Mouse (Mus musculus) yolk sac, embryonic 10.5 days (tissue): ENCODE measurements around the gene Axin2.

ENCODE experiments used
- DNase-seq: peaks from one replicate; pipeline ENCODE4 v3.0.0-alpha.2; 2017; ENCODE audit warnings: low spot score

The Axin2 gene

DNA sequence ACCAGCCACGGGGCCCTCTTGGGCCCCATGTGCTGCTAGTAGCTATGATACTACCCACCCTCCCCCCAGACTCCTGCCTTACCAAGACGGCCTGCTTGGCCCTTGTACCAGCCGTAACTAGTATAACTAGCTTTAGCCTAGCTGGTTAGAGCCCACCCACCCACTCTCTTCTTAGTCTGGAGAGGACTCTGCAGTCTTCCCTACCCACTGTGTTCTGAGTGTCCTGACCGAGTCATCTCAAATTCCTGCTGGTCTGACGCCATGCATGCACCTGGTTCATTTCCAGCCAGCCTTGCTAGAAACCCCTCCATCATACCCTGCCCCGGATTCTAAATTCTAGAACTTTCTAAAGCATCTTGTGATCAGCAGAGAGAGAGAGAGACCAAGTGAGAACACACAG, 9.6 kb downstream of the Axin2 start:
- DNase-seq, result no peak

DNA sequence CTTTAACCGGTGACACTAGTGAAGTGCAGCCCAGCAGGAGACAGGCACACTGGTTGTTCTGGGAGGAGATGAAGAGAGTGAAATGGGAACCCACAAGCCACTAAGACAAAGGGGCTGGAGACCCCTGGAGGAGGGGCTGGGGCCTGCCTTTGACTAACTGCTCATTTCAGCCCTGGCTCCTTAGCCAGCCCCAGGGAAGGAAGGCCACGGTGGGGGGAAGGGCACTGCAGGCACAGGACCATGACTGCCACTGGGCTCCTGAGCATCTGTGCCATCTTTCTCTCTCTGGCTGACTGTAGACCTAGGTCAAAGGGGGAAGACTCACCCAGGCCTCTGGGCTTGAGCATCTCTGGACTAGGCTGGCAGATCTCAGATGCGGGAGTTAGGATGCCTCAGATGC, 10.5 kb downstream of the Axin2 start:
- DNase-seq, result no peak

DNA sequence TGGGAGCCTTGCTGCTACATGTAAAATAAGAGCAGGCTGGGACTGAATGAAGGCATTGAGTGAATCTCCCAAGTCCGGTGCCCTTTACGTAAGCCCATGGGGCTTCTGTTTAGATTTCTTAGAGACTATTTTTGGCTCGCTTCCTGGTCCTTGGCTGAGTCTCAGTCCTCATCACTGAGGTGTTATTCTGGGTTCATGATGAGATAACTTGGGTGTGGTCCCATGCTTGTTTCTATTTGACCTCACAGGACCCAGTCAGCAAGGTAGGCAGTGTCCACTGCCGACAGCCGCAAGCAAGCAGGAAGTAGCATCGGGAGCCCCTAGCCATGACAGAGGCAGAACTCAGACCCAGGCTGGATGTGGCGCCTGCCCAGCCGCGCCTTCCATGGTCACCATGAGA, 13.7 kb downstream of the Axin2 start:
- no peak for DNase-seq

DNA sequence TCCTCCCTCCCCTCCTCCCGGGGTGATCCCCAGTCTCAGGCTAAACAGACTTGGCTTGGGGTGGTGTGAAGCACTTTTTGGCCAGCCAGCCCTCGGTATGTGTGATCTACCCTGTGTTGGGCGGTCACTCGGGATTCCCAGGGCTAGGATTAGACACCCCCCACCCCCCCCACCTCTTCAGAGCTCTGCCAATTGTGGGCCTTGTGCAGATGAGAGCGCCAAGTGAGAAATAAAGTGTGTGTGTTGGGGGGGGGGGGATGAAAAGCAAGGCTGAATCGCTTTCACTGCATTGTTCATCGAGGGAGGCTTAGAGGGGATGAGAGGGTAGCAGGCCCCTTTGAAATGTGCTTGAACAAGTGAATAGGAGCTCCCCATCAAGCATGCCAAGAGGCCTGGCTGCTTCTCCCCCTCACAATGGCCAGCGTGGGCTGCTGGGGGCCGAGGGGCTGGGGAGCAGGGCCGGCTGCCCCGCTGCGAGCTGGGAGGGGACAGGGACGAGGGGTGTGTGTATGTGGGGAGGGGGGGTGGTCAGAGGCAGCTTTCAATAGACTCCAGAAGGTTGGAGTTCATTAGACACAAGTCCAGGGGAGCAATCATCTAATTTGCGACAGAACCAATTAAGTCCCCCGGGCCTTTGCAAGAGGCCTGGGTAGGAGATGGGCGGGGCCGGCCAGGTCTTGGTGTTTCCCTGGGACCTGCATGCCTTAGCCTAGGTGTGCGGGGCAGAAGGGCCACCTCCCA, 15.1 kb downstream of the Axin2 start:
- no peak for DNase-seq

DNA sequence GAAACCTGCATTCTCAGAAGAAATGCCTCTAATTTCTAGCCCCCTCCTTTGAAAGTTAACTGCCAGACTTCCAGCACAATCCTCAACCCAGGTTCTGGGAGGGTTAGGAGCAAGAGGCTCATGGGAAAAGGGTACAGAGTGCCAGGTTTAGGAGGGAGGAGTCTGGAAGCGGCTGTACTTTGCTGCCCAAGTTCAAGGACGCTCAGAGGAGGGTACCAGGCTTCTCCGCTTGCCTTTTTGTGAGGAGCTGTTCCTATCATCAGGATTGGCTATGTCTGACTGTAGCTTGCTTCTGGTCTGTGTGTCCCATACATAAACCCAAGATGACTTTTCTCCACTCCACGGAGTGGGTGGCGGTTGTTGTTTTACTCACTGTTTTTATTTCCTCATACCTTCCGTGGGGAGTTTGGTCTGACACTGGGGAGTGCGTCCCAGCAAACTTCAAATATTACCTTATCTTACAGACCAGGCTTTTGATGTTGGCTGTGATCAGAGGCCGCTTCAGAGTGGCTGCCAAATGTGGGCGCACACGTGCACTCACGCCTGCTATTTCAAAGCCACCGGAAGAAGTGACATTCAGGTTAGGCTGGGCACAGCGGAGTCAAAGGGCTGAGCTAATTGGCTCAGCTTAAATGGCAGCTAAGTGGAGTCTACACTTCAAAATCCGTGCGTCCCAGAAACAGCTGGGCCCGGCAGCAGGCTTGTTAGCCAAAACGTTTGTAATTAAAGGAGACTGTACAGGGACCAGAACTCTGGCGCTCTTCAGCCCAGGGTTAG, 16.1 kb downstream of the Axin2 start:
- DNase-seq, result no peak

DNA sequence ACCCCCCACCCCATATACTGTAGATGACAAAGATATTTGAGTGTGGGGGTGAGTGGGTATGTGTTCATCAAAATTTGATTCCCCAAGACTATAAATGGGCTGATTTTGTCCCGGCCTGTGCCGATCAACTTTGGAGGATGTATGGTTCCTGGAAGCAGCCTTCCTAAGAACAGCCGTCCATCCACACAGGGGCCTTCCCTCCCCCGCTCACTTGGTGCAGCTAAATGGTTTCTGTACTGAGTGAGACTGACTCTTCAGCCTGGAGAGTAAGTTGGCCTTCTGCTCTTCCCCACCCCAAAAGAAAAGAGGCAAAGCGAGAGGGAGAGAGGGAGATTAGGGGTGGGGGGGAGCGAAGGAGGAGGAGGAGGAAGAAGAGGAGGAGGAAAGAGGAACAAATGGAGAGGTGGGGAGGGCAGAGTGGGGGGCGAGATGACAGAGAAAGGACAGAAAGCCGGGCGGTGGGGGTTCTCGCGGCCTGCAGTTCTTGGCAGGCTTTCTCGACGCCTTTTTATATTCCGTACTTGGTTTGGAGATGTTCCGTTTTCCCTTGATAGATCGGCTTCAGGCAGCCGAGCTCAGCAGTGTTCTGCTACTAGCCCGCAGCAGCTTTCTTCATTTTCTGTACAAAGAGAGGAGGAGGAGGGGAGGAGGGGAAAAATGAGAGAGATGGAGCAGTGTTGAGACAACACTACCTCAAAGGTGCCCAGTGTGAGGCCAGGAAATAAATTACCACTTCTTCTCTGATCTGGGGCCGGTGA, 20.7 kb downstream of the Axin2 start:
- DNase-seq, result no peak

DNA sequence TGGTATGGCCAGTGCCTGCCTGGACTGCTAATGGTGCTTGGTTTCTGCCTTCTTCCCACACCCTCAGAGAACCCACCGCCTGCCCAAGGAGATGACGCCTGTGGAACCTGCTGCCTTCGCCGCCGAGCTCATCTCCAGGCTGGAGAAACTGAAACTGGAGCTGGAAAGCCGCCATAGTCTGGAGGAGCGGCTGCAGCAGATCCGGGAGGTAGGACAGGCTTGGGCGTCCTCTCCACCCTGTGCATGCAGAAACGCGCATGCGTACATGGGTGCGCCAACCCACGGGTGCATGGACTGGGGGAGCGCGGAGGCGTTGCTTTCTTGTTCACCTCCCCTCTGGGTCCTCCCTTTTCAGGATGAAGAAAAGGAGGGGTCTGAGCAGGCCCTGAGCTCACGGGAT, 21.7 kb downstream of the Axin2 start:
- DNase-seq, result no peak

DNA sequence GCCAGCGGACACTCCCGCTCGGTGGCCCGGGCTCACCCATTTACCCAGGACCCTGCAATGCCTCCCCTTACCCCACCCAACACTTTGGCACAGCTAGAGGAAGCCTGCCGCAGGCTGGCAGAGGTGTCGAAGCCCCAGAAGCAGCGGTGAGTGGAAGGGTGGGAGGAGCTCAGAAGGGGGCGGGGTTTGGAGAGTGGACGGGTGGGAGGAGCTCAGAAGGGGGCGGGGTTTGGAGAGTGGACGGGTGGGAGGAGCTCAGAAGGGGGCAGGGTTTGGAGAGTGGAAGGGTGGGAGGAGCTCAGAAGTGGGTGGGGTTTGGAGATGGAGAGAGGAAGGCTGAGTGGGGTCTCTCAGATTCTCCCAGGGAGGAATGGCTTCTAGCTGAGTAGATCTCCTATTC, 23.6 kb downstream of the Axin2 start:
- no peak for DNase-seq

DNA sequence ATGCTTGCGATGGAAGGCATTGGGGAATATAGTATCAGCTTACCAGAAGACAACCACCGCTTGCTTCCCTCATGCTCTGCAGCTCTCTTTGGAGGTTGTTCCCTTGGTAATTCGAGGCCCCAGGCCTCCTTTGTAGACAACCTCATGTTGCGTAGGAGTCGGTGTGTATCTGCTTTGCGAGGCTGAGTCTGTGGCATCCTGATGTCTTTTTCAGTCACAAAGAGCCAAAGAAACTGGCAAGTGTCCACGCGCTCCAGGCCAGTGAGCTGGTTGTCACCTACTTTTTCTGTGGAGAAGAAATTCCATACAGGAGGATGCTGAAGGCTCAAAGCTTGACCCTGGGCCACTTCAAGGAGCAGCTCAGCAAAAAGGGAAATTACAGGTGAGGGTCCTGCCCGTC, 25.5 kb downstream of the Axin2 start:
- no peak for DNase-seq

DNA sequence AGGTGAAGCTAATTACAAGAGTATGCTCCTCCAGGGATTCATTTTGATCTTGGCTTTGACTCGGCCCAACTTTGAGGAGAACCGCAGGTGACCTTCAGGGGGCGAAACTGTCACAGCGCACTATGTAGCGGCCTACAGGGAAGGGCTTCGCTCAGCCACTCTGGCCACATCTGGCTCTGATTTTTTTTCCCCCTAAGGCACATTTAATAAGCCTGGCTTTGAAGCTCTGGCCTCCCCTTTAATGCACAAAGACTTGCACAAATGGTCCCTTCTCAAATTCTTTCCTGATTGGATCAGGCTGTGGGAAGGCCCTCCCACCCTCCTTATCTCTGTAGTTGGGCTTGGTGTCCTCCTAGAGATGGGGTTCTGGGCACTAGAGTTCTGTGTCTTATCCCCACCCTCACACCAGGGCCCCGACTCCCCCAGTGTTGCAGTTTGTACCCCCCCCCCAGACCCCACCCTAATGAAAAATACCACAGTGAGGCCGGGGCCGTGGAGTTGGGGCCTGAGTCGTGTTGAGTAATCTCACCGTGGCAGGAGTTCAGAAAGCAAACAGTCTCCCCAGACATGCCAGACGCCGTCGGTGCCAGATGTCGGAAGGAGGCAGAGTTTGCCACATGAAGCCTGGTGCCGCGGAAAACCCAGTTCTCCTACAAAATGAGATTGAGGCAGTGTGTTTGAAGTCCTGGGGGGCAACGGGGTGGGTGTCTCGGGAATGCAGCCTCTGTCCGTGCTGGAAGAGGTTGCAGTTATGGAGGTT, 27.5 kb downstream of the Axin2 start:
- DNase-seq, result no peak

DNA sequence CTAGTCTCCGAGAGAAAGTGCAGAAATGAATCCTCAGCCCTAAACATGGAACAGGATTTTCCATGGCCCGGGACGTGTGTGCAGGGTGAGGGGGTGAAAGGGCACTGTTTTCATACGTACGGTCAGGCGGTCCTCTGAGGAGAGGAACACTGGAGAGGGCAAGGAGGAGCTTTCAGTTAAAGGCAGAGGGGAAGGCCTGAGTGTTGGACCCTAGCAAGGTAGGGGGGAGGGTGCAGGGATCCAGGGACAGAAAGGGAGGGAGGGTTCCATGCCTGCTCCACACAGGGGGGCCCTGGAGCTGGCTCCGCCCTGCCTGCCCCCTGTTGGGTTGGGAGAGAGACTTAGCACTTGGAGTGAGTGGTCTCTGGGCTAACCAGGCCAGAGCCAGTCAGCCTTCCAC, 28.4 kb downstream of the Axin2 start:
- DNase-seq, result no peak

DNA sequence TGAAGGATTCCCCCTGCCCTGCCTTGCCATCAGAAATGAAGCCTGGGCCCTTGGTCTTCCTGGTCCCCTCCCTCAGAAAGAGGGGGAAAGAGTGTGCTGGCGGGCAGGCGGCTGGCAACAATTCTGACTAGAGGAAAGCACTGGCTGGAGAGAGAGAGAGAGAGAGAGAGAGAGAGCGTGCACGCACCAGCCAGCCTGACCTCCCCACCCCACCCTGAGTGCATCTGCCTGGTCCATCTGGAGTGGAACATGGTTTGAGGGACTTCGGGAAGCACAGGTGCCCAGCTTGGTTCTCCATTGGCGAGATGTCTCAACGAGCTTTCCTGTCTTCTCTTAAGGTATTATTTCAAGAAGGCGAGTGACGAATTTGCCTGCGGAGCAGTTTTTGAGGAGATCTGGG, 28.8 kb downstream of the Axin2 start:
- DNase-seq, result no peak

DNA sequence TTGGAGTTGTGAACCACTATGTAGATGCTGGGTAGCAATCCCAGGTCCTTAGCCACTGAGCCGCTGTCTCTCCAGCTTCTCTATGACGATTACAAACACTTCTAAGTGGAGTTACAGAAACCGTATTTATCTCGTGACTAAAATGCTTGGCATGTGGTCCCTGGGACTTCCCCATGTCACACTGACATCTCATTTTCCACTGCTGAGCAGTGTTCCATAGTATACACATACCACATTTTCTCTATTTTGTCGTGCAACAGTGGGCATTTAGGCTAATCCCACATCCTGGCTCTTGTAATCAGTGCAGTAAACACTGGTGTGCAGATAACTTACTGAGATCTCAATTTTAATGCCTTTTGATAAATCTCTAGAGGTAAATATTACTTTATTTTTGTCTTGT, 32.2 kb downstream of the Axin2 start:
- DNase-seq, result no peak

DNA sequence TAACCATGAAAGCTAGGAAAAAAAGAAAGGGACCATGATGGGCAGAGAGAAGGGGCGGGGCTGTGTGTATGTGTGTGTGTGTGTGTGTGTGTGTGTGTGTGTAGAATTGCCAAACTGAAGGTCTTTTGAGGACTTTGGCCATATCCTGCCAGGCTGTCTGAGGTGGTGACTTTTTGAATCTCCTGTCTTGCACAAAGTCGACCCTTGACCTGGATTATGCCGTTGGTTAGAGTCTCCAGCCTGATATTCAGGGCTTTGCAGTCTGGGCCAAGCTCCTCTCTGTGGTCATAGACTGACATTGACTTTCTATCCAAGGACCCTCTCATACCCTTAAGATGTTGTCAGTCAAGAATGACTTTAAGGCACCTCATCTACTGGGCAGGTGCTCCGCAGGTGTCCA, 35.8 kb downstream of the Axin2 start:
- peak; percentile 35 for DNase-seq

DNA sequence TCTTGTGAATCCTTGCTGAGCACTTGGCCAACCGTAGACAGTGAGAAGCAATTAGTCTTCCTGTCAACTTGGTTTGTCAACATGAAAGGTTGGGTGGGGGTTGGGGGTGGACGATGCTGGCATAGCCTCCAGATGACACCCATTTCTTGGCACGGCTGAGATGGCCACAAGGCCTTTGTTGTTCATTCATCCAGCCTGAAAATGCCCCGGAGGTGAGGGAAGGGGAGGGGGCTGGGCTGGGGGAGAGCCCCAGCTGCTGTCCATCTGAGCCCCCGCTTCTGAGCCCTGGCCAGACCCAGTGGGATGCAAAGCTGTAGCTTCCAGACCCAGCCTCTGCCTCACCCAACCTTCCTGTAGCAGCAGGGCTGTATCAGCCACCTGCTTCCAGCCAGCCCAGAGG, 38.2 kb downstream of the Axin2 start:
- no peak for DNase-seq

DNA sequence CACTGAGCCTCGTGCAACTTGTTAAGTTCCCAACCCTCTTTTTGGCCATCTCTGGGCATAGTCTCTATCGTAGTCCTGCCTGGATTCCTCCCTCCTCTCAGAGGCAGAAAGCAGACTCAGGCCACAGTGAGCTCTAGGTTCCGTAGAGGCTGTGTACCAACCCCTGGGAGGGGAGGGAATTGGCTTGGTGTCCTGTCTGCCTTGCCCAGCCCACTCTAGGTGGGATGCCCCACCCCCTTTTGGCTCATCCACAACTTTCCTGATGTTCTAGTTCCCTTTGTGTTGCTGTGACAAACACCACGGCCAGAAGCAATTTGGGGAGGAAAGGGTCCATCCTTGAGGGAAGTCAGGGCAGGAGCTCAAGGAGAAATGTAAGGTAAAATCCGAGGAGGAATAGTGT, 39.0 kb downstream of the Axin2 start:
- DNase-seq, result no peak

DNA sequence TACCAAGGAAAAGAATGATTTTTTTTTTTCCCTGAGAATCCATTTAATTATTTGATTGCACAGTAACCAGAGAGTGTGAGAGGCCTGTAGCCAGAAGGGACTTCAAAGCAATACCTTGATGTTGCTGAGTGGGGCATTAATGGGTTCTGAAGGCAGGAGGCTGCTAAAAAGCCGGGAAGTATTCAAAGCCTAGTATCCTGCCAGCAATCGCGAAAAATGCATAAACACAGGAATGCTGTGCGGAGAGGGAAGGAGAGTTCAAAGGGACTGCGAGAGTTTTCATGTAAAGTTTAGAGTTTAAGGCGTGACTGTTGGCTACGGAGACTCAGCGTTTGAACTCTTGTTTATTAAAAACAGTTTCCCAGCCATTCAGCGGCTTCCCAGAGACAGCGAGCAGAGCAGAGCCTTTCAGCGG, 41.5 kb downstream of the Axin2 start:
- peak; percentile 17 for DNase-seq

DNA sequence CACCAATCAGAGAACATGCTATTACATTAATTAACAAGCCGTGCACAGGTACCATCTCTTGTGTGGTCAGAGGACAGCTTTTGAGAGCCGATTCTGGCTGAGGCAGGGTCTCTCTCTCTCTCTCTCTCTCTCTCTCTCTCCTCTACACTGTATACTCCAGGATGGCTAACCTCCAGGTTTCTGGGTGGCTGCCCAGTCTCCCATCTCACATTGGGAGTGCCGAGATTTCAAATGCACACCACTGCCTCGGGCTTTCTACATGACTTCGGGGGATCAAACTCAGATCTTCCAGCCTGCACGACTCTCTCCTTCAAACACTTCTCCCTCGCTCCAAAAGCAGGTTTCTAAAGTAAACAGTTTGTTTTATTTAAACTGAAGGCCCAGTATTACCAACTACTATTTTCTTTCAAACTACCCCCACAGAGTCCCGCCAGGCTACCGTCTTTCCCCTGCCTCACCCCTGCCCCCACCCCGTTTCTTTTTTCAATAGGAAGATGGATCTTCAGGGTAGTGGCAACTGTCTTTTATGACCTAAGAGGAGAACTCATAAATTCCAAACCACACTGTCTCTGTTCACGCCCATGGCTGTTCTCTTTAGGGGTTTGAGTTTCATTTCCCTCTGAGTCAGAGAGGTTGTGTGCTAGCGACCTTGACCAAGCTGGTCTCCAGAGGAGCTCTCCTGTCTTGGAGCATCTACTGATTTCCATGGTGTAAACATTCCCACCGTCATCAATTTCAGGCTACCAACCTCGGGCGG, 43.5 kb downstream of the Axin2 start:
- no peak for DNase-seq

DNA sequence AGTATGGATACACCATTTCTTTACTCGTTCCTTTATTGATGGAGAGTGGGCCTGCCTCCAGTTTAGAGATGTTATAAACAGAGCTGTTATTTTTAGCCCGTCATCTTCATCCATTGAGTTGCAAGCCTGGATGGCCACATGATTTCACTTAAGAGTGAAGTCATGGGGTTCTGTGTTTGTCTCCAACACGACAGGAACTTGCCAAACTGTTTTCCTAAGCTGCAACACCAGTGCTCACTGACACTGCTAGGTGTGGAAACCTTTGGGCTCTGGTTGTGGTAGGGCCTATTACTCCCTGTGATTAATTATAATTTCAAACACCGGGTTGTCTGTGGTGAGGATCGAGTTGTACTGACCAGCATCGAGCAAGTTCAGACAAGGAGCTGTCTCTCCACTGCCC, 45.6 kb downstream of the Axin2 start:
- no peak for DNase-seq

DNA sequence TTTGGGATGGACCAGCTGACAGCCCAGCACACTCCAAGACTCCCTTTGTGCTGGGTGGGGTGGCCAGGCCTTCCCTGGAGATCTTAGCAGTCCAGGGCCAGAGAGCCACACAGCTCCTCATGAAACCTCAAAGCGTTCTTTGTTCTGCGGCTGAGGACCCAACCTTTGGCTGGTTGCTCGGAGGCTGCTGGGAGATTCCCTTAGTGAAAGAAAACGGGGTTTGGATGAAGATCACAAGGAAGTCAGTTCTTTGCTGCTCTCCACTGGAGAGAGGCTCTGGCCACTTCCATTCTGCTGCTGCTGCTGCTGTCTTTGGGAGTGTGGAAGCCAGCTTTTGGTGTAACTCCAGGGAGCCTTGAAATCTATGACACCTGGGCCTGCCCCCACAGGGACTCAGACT, 53.3 kb downstream of the Axin2 start:
- no peak for DNase-seq

DNA sequence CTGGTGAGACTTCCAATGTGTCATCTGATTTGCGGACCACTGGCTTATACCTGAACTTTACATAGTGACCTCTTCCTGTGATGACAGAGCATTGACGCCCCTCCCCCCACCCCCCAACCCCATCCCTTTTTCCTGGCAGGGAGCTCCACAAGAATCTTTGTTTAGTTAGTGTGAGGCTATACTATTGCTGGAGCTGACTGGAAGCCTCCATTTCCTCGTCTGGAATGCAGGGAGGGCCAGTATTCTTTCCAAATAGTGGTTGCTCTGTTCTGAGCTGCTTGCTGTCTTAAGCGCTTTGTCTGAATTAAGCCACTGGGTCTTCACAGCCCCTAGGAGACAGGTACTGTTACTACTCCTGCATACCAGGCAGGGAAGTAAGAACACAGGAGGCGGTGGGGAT, 53.7 kb downstream of the Axin2 start:
- no peak for DNase-seq

DNA sequence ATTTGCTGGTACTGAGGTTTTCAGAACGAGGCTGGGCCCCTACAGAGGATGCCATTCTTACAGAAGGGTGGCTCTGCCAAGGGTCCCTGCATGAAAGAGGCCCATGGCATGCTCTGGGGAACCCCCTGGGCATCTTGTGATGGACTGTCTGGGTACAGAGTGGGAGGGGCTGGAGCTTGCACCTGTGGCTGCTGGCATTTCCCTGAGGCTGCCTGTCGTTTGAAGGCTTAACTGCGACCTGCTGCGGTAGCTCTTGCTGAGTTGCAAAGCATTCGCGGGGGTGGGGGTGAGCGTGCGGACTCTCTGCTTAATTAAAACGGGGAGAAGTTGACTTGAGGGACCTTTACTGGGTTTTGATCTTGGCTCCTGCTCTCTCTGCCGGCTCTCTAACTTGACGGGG, 55.4 kb downstream of the Axin2 start:
- no peak for DNase-seq
